Mouse (Mus musculus): ENCODE data around the gene Sh2d1b2. TPM values are rescaled to one million over a fixed set of nuclear protein-coding genes. Genes with fewer than 3 reads are reported as not detected.
A peak's percentile ranks its signal among the peaks of the same experiment; 100 is the strongest.

Sh2d1b2 gene
- total RNA-seq, 2 experiments from 2014 or later = not detected

DNA sequence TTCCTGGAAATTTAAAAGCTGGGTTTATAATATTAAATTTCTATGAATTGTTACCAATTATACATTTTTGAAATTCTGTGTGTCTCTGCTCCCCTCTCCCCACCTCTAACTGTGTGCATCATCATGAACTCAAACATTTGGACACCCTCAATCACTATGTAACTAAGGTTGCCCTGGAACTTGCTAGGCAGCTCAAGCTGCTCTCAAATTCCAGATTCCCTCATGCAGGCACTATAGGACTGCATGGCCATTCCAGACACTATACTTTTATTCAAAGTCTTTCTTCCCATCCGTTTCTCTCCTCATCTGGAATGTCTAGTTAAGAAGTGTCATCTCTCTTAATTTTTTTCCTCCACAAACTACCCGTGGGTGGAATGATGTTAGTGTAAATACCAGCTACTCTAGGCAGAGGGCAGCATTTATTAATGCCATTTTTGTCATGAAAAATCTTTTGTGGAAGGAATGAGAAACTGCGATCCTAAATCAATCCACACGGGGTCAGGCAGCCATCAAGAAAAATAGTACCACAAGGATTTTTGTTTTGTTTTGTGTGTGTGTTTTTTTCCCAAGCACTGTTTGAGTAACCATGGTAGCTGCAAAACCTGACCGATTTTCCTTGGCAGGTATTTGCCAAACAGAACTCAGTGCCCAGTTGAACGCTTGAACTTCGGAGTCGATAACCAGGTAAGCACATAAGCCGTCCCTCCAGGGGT is 59.8 kb downstream of the Sh2d1b2 start:
- Histone ChIP-seq H3K27ac (no peak overlapping the region), H3K4me3 (no peak overlapping the region)
- DNase-seq (ENCODE audit: extremely low spot score in 1 of 2, low spot score in 2 of 2) = peak; percentile 43 to 56
- intact Hi-C loops (cut with DNase I) = loop anchor here (1.0 to 10.0 kb wide), 4 partner anchors 170 to 550 kb away; partner anchors contain the start of gene Nos1ap
- peak; percentile 95 for TF ChIP-seq CTCF (IDR thresholded peaks at IDR 0.05)

DNA sequence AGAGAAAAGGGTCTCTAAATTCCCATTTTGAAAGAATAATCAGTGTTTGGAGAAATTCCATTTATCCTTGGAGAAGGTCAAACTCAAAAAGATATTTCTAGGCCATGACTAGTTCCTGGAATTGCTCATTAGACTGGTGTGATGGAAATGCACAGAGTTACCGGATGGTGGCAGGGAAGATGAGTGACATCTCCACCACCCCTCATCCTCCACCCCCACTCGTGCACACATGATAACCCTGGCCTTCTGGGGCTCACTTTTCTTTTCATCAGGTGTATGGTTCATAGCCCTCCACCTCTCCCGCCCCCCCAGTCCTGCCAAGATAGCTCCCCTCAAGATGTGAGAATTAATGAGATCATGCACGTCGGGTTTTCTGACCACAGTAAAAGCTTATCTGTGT is 60.7 kb downstream of the Sh2d1b2 start:
- Histone ChIP-seq H3K27ac (no peak overlapping the region), H3K4me3 (no peak overlapping the region)
- no peak for DNase-seq (ENCODE audit: extremely low spot score in 1 of 2, low spot score in 2 of 2)
- intact Hi-C loops (cut with DNase I) = loop anchor here (5.0 to 10.0 kb wide), 3 partner anchors 169 to 549 kb away; partner anchors contain the start of gene Nos1ap
- TF ChIP-seq CTCF (IDR thresholded peaks at IDR 0.05) = no peak

DNA sequence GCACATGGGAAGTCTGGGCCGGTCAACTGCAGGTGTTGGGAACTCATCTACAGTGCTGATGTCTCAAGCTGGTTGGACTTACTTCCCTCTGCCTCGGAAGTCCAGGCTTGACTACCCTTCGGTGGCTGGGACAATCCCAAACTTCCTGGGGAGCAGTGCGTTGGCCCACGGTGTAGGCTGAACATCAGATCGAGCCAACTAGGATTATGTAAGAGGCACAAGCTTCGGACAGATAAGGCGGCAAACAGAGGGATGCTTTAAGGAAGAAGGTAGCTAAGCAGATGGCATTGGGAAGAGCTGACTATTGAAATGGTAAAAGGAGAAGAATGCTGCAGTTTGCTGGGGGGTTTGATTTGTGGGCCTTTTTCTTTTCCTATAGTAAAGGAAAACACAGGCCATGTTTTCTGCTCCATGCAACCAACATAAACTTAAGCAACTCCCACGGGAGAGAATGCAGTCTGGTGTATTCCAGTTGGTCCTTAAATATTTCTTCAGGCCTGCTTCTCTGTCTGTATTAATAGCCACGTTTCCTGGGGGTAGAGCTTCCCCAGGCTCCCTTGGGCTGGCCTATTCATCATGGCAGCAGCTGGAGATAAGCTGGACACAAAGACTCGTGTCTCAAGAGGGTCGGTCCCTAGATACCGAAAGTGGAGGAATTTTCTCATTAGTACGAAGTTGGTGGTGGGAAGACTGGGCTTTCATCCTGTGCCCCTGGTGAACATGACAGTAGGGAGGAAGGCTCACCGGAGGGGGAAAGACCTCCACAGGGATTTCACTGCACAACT is 62.4 kb downstream of the Sh2d1b2 start:
- no peak for TF ChIP-seq CTCF (IDR thresholded peaks at IDR 0.05)
- intact Hi-C loops (cut with DNase I) = loop anchor here (5.0 to 10.0 kb wide), 4 partner anchors 107 to 547 kb away; partner anchors contain the start of gene Nos1ap
- Histone ChIP-seq H3K27ac (peak overlapping the region; percentile 72), H3K4me3 (no peak overlapping the region)
- peak in 1 of 2 experiments; percentile 25 for DNase-seq (ENCODE audit: extremely low spot score in 1 of 2, low spot score in 2 of 2)

DNA sequence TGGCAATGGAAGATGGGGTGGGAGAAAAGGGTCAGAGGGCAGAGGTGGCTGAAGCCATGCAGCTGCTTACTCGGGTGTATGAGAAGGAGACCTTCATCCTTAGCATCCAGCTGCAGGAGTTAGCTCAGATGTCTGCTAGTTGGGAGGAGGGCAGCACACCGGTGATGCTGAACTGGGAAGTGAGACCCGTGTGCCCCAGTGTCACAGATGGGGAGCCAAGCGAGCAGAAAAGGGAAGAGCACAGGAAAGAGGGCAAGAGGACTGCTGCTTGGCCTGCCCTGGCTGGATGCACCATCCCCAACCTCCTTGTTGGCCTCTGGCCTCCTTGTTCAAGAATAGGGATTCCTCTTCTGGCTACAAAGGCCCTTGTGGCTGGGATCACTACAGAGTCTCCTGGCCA is 66.9 kb downstream of the Sh2d1b2 start:
- intact Hi-C loops (cut with DNase I) = loop anchor here (5.0 to 10.0 kb wide), 2 partner anchors 103 to 285 kb away; partner anchors contain the start of gene Nos1ap
- no peak for DNase-seq (ENCODE audit: extremely low spot score in 1 of 2, low spot score in 2 of 2)
- Histone ChIP-seq H3K27ac (0 out of 2 replicates have a peak overlapping the region, but pooled peaks have one; percentile 13), H3K4me3 (no peak overlapping the region)
- TF ChIP-seq CTCF (IDR thresholded peaks at IDR 0.05) = no peak

DNA sequence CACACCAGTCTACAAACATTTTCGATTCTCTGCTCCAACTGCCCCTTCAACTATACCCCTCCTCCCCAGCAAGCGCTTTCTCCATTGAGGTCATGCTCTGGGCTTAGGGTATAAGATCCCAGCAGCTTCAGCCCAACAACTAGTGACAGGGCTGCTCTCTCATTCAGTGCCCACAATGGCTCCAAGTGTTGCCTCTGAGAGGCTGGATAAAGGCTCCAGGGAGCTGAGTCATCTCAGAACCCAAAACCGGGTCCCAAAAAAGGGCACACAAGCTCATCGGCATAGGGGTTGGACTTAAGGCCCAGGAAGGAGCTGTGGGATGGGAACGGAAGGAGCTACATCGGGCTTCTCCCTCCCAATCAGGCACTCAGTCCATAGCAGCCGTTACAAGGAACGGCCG is 69.1 kb downstream of the Sh2d1b2 start:
- intact Hi-C loops (cut with DNase I) = no loop called here
- DNase-seq (ENCODE audit: extremely low spot score in 1 of 2, low spot score in 2 of 2) = no peak
- Histone ChIP-seq H3K27ac (no peak overlapping the region), H3K4me3 (no peak overlapping the region)
- TF ChIP-seq CTCF (IDR thresholded peaks at IDR 0.05) = no peak

DNA sequence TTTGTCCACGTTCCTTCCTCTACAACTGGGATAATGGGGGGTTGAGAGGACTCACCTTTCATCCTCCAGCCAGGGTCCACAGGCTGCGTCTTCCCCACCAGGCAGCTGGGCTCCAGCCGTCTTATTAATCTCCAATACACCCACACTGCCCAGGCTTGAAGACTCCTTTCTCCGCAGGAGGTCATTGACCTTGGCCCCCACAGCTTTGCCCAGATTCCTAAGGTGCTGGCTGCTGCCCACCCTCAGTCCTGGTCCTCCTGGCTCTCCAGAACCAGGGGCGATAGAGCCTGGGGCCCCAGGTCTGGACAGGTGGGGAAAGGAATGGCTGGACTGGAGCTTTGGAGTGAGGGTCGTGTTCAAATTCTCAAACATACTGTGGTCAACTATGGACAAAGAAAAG is 69.9 kb downstream of the Sh2d1b2 start:
- DNase-seq (ENCODE audit: extremely low spot score in 1 of 2, low spot score in 2 of 2) = no peak
- Histone ChIP-seq H3K4me3 (no peak overlapping the region), H3K27ac (no peak overlapping the region)
- no peak for TF ChIP-seq CTCF (IDR thresholded peaks at IDR 0.05)
- intact Hi-C loops (cut with DNase I) = no loop called here

DNA sequence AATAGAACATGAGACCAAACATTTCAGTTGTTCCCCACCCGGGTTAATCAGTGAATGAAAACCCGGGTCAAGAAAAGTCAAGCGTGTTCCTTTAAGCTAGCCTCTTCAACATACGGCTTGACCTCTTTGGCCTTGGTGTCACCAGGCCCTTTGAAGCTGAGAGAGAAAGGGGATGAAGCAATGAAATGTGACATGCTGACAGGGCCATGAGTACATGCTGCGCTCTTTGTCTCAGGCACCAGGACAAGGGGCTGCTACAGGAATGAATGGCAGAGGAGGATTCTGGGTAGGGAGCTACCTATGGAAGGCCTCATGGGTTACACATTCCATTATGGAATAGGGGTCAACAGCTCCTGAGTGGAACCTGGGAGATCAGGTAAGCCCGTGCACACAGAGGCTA is 70.6 kb downstream of the Sh2d1b2 start:
- no peak for DNase-seq (ENCODE audit: extremely low spot score in 1 of 2, low spot score in 2 of 2)
- intact Hi-C loops (cut with DNase I) = no loop called here
- Histone ChIP-seq H3K4me3 (no peak overlapping the region), H3K27ac (no peak overlapping the region)
- no peak for TF ChIP-seq CTCF (IDR thresholded peaks at IDR 0.05)

Other genes starting within 250 kb of the Sh2d1b2 start
- gene Ddr2, start 122.0 kb upstream of the Sh2d1b2 start, total RNA-seq (2021) = 1 to 10 TPM; 5.7 to 7.2 TPM
- 10 to 100 TPM; 55.7 to 60.9 TPM for gene Uap1, start 57.8 kb upstream of the Sh2d1b2 start, total RNA-seq (2021)
- gene Uhmk1, start 17.4 kb upstream of the Sh2d1b2 start, total RNA-seq (2021) = 100 to 1,000 TPM; 140 to 141 TPM
- not detected for gene Sh2d1b1, start 44.6 kb downstream of the Sh2d1b2 start, total RNA-seq (2021)
- 1 to 10 TPM; 2.5 to 3.6 TPM for gene Gm7694, start 73.6 kb downstream of the Sh2d1b2 start, total RNA-seq (2021)
- gene Spata46, start 76.1 kb downstream of the Sh2d1b2 start, total RNA-seq (2021) = not detected